Mouse (Mus musculus) heart, postnatal 0 days (tissue): ENCODE data around the gene 1700028P14Rik.

Experiments
- CTCF ChIP-seq: IDR thresholded peaks from 2 replicates; pipeline ENCODE4 v1.5.1; 2016; ENCODE audit warnings: antibody characterized with exemption, control low read depth, low read depth
- EP300 ChIP-seq: IDR thresholded peaks from 2 replicates; pipeline ENCODE4 v1.6.1; 2016; ENCODE audit warnings: antibody characterized with exemption, low read depth

GRCm38 (mm10) chr19:23576685-23577084 is 75.9 kb downstream of the 1700028P14Rik start:
- TF ChIP-seq EP300 (no peak), CTCF (no peak)
